Mouse (Mus musculus) cerebellum, adult 2 months (tissue): ENCODE results near the gene Kcnb1.

Experiments used
- CTCF ChIP-seq: fragments of 200-500 bp; IDR thresholded peaks from 2 replicates; pipeline ENCODE4 v1.5.1; 2011; ENCODE audit warnings: low read depth, mild to moderate bottlenecking, control low read depth, low read length, moderate library complexity, borderline replicate concordance; ENCODE audit not compliant: insufficient read depth
- POLR2A ChIP-seq: fragments of 200-500 bp; IDR thresholded peaks from 2 replicates; pipeline ENCODE4 v1.6.1; 2011; ENCODE audit warnings: low read length, control low read depth, borderline replicate concordance; ENCODE audit not compliant: insufficient read depth

DNA sequence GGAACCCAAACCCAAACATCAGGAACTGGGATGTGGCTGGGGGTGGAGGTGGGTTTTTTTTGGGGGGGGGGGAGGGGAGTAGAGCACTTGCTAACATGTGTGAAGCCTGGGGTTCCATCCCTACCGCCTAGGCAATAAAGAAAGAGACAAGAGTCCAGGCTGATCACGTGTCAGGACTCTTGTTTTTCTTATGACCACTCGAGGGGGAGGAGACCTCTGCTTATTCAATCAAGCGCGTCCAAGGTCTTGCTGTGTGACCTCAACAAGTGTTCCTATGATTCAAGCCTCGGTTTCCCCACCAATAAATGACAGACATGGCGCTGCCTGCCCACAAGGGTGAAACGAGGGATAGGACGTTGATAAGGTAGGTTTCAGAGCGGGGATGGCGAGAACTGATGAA lies 103.9 kb downstream of the Kcnb1 start:
- TF ChIP-seq POLR2A (no peak), CTCF (no peak)
